Mouse (Mus musculus) testis, postnatal 10 days (tissue): ENCODE data around the gene Cnot11.
A peak's percentile ranks its signal among the peaks of the same experiment; 100 is the strongest.

Source experiments
- DNase-seq: peaks from one replicate; pipeline ENCODE4 v3.0.0; 2021; ENCODE audit warnings: low spot score

The Cnot11 gene

GRCm38 (mm10) chr1:39534831-39535230 lies at the start of gene Cnot11:
Cnot11 (plus strand) TSS chr1:39534992.
- DNase-seq: no peak

GRCm38 (mm10) chr1:39487370-39487769 lies 47.4 kb upstream of the Cnot11 start:
- DNase-seq: no peak

GRCm38 (mm10) chr1:39493165-39493564 lies 41.6 kb upstream of the Cnot11 start:
- DNase-seq: no peak

GRCm38 (mm10) chr1:39493664-39494063 lies 41.1 kb upstream of the Cnot11 start:
- no peak for DNase-seq

GRCm38 (mm10) chr1:39496995-39497394 lies 37.8 kb upstream of the Cnot11 start:
- DNase-seq: no peak

GRCm38 (mm10) chr1:39497748-39498147 lies 37.0 kb upstream of the Cnot11 start:
- no peak for DNase-seq

- DNase-seq: no peak
These were observed 35.3 kb upstream of the Cnot11 start for GRCm38 (mm10) chr1:39499485-39499941.

- DNase-seq: no peak
These were observed 31.8 kb upstream of the Cnot11 start for GRCm38 (mm10) chr1:39502817-39503633.

GRCm38 (mm10) chr1:39504261-39504660 lies 30.5 kb upstream of the Cnot11 start:
- no peak for DNase-seq

GRCm38 (mm10) chr1:39505600-39505999 lies 29.2 kb upstream of the Cnot11 start:
- no peak for DNase-seq

GRCm38 (mm10) chr1:39511775-39512174 lies 23.0 kb upstream of the Cnot11 start:
- DNase-seq: no peak

GRCm38 (mm10) chr1:39512183-39512582 lies 22.6 kb upstream of the Cnot11 start:
- no peak for DNase-seq

GRCm38 (mm10) chr1:39515303-39515991 lies 19.3 kb upstream of the Cnot11 start:
- DNase-seq: no peak

GRCm38 (mm10) chr1:39521326-39521725 lies 13.5 kb upstream of the Cnot11 start:
- DNase-seq: no peak

GRCm38 (mm10) chr1:39522519-39522918 lies 12.3 kb upstream of the Cnot11 start:
- no peak for DNase-seq

GRCm38 (mm10) chr1:39525763-39526162 lies 9.0 kb upstream of the Cnot11 start:
- DNase-seq: no peak

GRCm38 (mm10) chr1:39526371-39527167 lies 8.2 kb upstream of the Cnot11 start:
- no peak for DNase-seq

GRCm38 (mm10) chr1:39527432-39527831 lies 7.4 kb upstream of the Cnot11 start:
- DNase-seq: peak; percentile 92

- no peak for DNase-seq
These were observed 6.5 kb upstream of the Cnot11 start for GRCm38 (mm10) chr1:39528319-39528718.

GRCm38 (mm10) chr1:39530258-39530943 lies 4.4 kb upstream of the Cnot11 start:
- peak; percentile 90 for DNase-seq

- DNase-seq: no peak
These were observed 3.8 kb upstream of the Cnot11 start for GRCm38 (mm10) chr1:39531036-39531435.

GRCm38 (mm10) chr1:39533917-39534316 lies 875 bp upstream of the Cnot11 start:
- DNase-seq: no peak
